Mouse (Mus musculus) stomach, embryonic 15.5 days (tissue): Measurements from ENCODE around the gene Rnf220. TPM values are rescaled to one million over a fixed set of nuclear protein-coding genes. Genes with fewer than 3 reads are reported as not detected.

Experiments used
- ATAC-seq: fragments of 200-750 bp; cut with Nextera tagmentation; 2 replicates; pipeline ENCODE4 v1.8.0; 2017; ENCODE audit warnings: low read depth, moderate number of reproducible peaks, moderate TSS enrichment; ENCODE audit not compliant: insufficient read depth, low FRiP score
- H3K27ac ChIP-seq: fragments of 300-500 bp; sonication (generic); 2 replicates; pipeline ENCODE4 v1.5.1; 2015; ENCODE audit warnings: mild to moderate bottlenecking, inconsistent platforms
- H3K27me3 ChIP-seq: fragments of 300-500 bp; sonication (generic); replicated peaks from 2 replicates; pipeline ENCODE4 v1.6.1; 2015; ENCODE audit warnings: inconsistent platforms
- H3K36me3 ChIP-seq: fragments of 300-500 bp; sonication (generic); 2 replicates; pipeline ENCODE4 v1.6.1; 2015; ENCODE audit warnings: inconsistent platforms
- H3K4me1 ChIP-seq: fragments of 300-500 bp; sonication (generic); 2 replicates; pipeline ENCODE4 v1.6.1; 2015; ENCODE audit warnings: inconsistent platforms
- H3K4me2 ChIP-seq: fragments of 300-500 bp; sonication (generic); 2 replicates; pipeline ENCODE4 v1.6.1; 2015; ENCODE audit warnings: mild to moderate bottlenecking, inconsistent platforms
- H3K4me3 ChIP-seq: fragments of 300-500 bp; sonication (generic); replicated peaks from 2 replicates; pipeline ENCODE4 v1.5.1; 2015; ENCODE audit warnings: inconsistent platforms
- H3K9ac ChIP-seq: fragments of 300-500 bp; sonication (generic); 2 replicates; pipeline ENCODE4 v1.6.1; 2015; ENCODE audit warnings: inconsistent platforms
- H3K9me3 ChIP-seq: fragments of 300-500 bp; sonication (generic); 2 replicates; pipeline ENCODE4 v1.6.1; 2016; ENCODE audit warnings: inconsistent platforms
- WGBS: fragments of 180-500 bp; shearing (Covaris S2); methylation state at CpG from one replicate; pipeline ENCODE4 v1.1.7; 2015; 5-methylcytosine and 5-hydroxymethylcytosine counted together
- polyA plus RNA-seq: library from polyadenylated mRNA; unstranded; fragments of >200 nt; fragmentation: Nextera tagmentation; extraction: Ambion mirVana; gene quantifications from 2 replicates; pipeline ENCODE4 v1.2.1, GENCODE M21; 2015

Rnf220 gene
- polyA plus RNA-seq, 1 experiment from 2014 or later = 66.2 TPM

- peaks cover 50% of the 10 kb centered on the region for H3K27me3 ChIP-seq
- H3K36me3 ChIP-seq = no peaks in the 10 kb centered on the region
- peak overlapping the region; percentile 96 for H3K4me2 ChIP-seq
- no peak overlapping the region for H3K27ac ChIP-seq
- no peak overlapping the region for H3K9ac ChIP-seq
- H3K9me3 ChIP-seq = no peaks in the 10 kb centered on the region
- H3K4me3 ChIP-seq = peak overlapping the region; percentile 49
- 39% methylated on average over 13 of the region's 13 CpGs for WGBS
- peaks cover 10% of the 10 kb centered on the region; the same call in 1 of the 2 replicates for H3K4me1 ChIP-seq
- no peak for ATAC-seq
These were observed 11.6 kb downstream of the Rnf220 start for GRCm38 (mm10) chr4:117485045-117485780.

DNA sequence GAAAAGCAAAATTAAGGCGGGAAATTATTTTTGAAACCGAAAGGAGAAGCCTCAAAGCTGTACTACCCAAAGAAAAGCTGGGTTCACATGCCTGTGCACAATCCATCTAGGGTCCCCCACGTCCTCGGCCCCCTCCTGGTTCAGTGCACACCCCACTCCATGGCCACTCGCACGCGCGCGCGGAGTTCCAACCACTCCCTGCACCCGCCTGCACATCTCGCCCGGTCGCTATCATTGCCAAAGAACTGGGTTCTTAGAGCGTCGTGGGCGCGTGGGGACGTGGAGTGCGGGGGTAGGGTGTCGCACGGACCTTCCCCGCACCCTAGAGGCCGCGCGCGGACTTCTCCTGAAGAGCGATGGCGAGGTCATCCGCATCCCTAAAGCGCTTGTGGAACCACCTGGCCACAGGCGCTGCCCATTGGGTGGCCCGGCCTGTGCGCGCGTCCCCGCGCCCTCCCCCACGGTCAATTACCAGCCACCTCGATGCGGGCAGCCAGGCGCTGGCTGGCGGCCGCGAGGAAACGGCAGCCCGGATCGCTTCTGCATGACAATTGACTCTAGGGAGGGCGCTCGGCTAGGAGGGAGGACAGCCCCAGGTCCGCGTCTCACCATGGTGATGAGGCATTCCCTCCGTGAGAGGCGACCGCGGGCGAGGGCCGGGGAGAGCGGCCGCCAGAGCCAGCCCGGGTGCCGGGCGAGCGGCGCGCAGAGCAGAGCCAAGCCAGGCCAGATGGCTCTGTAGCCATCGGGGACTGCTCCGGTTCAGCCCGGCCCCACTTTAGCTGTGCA lies 12.4 kb downstream of the Rnf220 start:
- peak; percentile 54; the same call in 1 of the 2 replicates for ATAC-seq
- under 1% methylated on average over 69 of the region's 69 CpGs for WGBS
- H3K4me2 ChIP-seq = peak overlapping the region; percentile 96
- no peak overlapping the region for H3K27ac ChIP-seq
- peaks cover 10% of the 10 kb centered on the region; the same call in 1 of the 2 replicates for H3K4me1 ChIP-seq
- H3K36me3 ChIP-seq = no peaks in the 10 kb centered on the region
- H3K27me3 ChIP-seq = peaks cover 43% of the 10 kb centered on the region
- no peaks in the 10 kb centered on the region for H3K9me3 ChIP-seq
- H3K9ac ChIP-seq = peak overlapping the region; percentile 3; the same call in 1 of the 2 replicates
- peak overlapping the region; percentile 49 for H3K4me3 ChIP-seq

GRCm38 (mm10) chr4:117483931-117484255 lies 13.0 kb downstream of the Rnf220 start:
- H3K4me1 ChIP-seq = peaks cover 10% of the 10 kb centered on the region; the same call in 1 of the 2 replicates
- H3K9ac ChIP-seq = peak overlapping the region; percentile 3; the same call in 1 of the 2 replicates
- H3K9me3 ChIP-seq = no peaks in the 10 kb centered on the region
- peak overlapping the region; percentile 96 for H3K4me2 ChIP-seq
- no peaks in the 10 kb centered on the region for H3K36me3 ChIP-seq
- peak overlapping the region; percentile 49 for H3K4me3 ChIP-seq
- peaks cover 39% of the 10 kb centered on the region for H3K27me3 ChIP-seq
- WGBS = under 1% methylated on average over 15 of the region's 15 CpGs
- no peak overlapping the region for H3K27ac ChIP-seq
- ATAC-seq = no peak

GRCm38 (mm10) chr4:117482103-117482502 lies 14.7 kb downstream of the Rnf220 start:
- 91% methylated on average over 5 of the region's 5 CpGs for WGBS
- peaks cover 20% of the 10 kb centered on the region for H3K4me1 ChIP-seq
- no peaks in the 10 kb centered on the region for H3K9me3 ChIP-seq
- ATAC-seq = no peak
- H3K9ac ChIP-seq = no peak overlapping the region
- no peak overlapping the region for H3K4me3 ChIP-seq
- H3K27me3 ChIP-seq = peaks cover 27% of the 10 kb centered on the region
- no peaks in the 10 kb centered on the region for H3K36me3 ChIP-seq
- no peak overlapping the region for H3K4me2 ChIP-seq
- no peak overlapping the region for H3K27ac ChIP-seq

DNA sequence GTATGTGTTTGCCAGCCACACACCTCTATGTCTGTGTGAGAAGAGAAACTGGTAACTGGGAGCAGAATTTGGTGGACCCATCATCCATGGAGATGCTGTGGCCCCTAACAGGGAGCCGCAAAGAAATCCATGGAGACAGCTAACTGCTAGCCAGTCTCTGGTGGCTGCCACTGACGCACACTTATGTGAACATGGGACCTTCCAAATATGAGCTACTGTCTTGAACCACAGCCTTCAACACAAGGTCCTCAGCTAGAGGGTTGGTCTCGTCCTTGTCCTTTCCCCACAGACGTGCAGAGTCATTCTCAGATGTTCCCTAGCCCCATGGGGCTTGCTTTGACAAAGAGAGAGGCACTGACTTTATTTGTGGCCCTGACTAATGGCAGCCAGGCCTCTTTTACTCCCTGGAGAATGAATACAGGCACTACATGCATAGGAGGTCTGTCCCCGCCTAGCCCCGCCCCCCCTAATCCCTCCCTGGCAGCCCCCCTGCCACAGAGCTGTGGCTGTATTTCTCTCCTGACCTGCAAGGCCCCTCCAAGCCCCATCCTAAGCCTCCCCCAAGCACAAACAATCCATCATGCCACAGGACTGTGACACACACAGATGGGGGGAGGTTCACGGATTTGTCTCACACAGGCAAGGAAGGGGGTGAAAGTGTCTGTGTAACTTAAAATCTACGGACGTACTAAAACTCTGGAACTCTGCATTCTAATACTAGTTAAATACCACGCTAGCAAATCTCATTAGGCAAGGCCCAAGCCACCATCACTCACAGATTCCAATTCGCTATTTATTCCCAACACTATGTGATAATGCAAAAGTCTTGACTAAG lies 16.0 kb downstream of the Rnf220 start:
- H3K9ac ChIP-seq = no peak overlapping the region
- H3K27ac ChIP-seq = no peak overlapping the region
- no peaks in the 10 kb centered on the region for H3K9me3 ChIP-seq
- no peak overlapping the region for H3K4me2 ChIP-seq
- WGBS = 52% methylated on average over 11 of the region's 11 CpGs
- peaks cover 20% of the 10 kb centered on the region for H3K4me1 ChIP-seq
- no peaks in the 10 kb centered on the region for H3K36me3 ChIP-seq
- peaks cover 20% of the 10 kb centered on the region for H3K27me3 ChIP-seq
- H3K4me3 ChIP-seq = no peak overlapping the region
- ATAC-seq = no peak

GRCm38 (mm10) chr4:117479951-117480350 lies 16.9 kb downstream of the Rnf220 start:
- H3K9me3 ChIP-seq = no peaks in the 10 kb centered on the region
- no peak for ATAC-seq
- no peak overlapping the region for H3K27ac ChIP-seq

DNA sequence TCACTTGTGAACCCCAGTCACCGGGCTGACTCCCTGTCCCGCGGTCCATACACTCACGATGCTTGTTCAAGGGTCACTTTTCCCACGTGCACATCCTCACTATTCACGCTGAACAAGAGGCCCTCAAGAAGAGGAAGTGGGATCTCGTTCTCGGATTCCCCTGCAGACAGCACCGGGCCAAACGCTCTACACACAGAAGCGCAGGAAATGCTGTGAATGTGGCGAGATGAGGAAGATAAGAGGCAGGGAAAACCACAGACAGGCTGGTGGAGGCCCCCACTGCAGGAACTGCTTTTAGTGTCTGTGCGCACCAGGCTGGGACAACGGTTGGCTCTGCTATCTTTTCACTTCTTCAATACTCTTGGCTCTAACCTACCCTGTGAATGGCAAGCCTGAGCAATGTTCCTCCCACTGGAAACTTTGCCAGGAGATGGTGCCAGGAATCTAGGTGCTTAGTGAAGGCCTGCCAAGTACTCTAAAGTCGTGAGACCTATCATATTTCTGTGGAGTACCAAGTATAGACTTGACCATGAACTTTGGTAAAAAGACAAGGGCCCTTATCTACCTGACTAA lies 18.7 kb downstream of the Rnf220 start:
- 0 out of 2 replicates have a peak, but pooled peaks cover 6% of the 10 kb centered on the region for H3K27me3 ChIP-seq
- WGBS = 53% methylated on average over 15 of the region's 15 CpGs
- H3K4me2 ChIP-seq = no peak overlapping the region
- ATAC-seq = no peak
- no peak overlapping the region for H3K27ac ChIP-seq
- no peaks in the 10 kb centered on the region for H3K9me3 ChIP-seq
- H3K4me1 ChIP-seq = peaks cover 9% of the 10 kb centered on the region; the same call in 1 of the 2 replicates
- no peak overlapping the region for H3K4me3 ChIP-seq
- H3K36me3 ChIP-seq = no peaks in the 10 kb centered on the region
- no peak overlapping the region for H3K9ac ChIP-seq

More at GRCm38 (mm10) chr4:117479951-117480350, 16.9 kb downstream of the Rnf220 start:
- H3K4me2 ChIP-seq = no peak overlapping the region
- H3K36me3 ChIP-seq = no peaks in the 10 kb centered on the region
- H3K4me3 ChIP-seq = no peak overlapping the region
- no peak overlapping the region for H3K9ac ChIP-seq
- peaks cover 18% of the 10 kb centered on the region for H3K4me1 ChIP-seq
- WGBS = 45% methylated on average over 6 of the region's 6 CpGs
- peaks cover 15% of the 10 kb centered on the region for H3K27me3 ChIP-seq

GRCm38 (mm10) chr4:117477401-117477800 lies 19.5 kb downstream of the Rnf220 start:
- no peak overlapping the region for H3K4me2 ChIP-seq
- WGBS = 53% methylated on average over 5 of the region's 5 CpGs
- H3K4me1 ChIP-seq = peaks cover 9% of the 10 kb centered on the region; the same call in 1 of the 2 replicates
- ATAC-seq = no peak
- H3K36me3 ChIP-seq = no peaks in the 10 kb centered on the region
- H3K9ac ChIP-seq = no peak overlapping the region
- no peaks in the 10 kb centered on the region for H3K9me3 ChIP-seq
- 0 out of 2 replicates have a peak, but pooled peaks cover 6% of the 10 kb centered on the region for H3K27me3 ChIP-seq
- H3K27ac ChIP-seq = no peak overlapping the region
- H3K4me3 ChIP-seq = no peak overlapping the region

DNA sequence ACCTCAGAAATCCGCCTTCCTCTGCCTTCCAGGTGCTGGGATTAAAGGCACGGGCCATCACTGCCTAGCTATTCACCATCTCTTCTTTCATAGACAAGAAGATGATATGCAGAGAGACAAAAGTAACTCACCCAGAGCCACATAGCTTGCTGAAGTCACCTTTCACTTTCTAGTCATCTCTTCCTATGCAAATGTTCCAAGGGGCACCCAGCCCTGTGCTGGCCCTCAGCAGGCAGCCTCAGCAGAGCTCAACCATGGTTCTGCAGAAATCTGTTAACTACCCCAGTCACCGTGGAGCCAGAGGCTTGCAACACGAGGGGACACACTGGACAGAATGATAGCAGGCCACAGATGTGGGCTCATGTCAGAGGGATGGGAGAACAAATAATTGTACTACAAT lies 20.1 kb downstream of the Rnf220 start:
- WGBS = 49% methylated on average over 4 of the region's 4 CpGs
- H3K9me3 ChIP-seq = no peaks in the 10 kb centered on the region
- no peak overlapping the region for H3K4me2 ChIP-seq
- H3K27me3 ChIP-seq = 0 out of 2 replicates have a peak, but pooled peaks cover 6% of the 10 kb centered on the region
- no peak for ATAC-seq
- no peaks in the 10 kb centered on the region for H3K36me3 ChIP-seq
- no peak overlapping the region for H3K4me3 ChIP-seq
- peaks cover 9% of the 10 kb centered on the region; the same call in 1 of the 2 replicates for H3K4me1 ChIP-seq
- no peak overlapping the region for H3K27ac ChIP-seq
- no peak overlapping the region for H3K9ac ChIP-seq

DNA sequence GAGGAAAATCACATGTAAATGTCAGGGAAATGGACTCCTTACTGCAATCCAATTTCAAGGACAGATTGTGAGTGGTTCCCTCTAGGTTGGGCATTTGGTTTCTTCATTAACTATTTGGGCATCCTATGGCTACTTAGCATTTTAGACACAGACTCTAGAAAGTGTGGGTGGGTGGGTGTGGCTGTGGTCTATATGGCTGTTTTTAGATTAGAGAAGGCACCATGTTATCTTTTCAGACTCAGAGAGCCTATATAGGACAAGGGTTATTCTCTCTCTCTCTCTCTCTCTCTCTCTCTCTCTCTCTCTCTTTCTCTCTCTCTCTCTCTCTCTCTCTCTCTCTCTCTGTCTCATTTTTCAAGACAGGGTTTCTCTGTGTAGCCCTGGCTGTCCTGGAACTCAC lies 20.5 kb downstream of the Rnf220 start:
- H3K36me3 ChIP-seq = no peaks in the 10 kb centered on the region
- no peak overlapping the region for H3K9ac ChIP-seq

DNA sequence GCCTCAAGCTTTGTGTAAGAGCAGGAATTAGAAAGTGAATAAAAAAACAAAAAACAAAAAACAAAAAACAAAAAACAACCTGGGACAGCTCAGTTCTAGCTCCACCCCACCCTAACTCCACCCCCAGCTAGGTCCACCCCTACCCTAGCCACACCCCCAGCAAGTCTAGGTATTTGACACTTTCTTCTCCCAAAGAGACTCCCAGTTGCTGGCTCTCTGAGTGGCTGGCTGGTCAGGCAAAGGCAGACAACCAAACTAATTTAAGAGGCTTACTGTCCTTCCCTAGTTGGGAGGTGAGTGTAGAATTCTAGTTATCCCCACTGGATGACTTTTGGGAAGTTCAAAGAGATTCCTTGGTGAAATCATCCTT lies 22.9 kb downstream of the Rnf220 start:
- Histone ChIP-seq H3K27ac (no peak overlapping the region), H3K36me3 (no peaks in the 10 kb centered on the region), H3K9ac (no peak overlapping the region), H3K9me3 (no peaks in the 10 kb centered on the region), H3K27me3 (0 out of 2 replicates have a peak, but pooled peaks cover 6% of the 10 kb centered on the region), H3K4me1 (peaks cover 9% of the 10 kb centered on the region; the same call in 1 of the 2 replicates), H3K4me2 (no peak overlapping the region), H3K4me3 (no peak overlapping the region)
- peak; percentile 75; the same call in 1 of the 2 replicates for ATAC-seq

More for the DNA sequence above, 20.5 kb downstream of the Rnf220 start:
- H3K27ac ChIP-seq = no peak overlapping the region
- peaks cover 9% of the 10 kb centered on the region; the same call in 1 of the 2 replicates for H3K4me1 ChIP-seq
- H3K4me2 ChIP-seq = no peak overlapping the region
- no peak overlapping the region for H3K4me3 ChIP-seq
- H3K9me3 ChIP-seq = no peaks in the 10 kb centered on the region
- H3K27me3 ChIP-seq = 0 out of 2 replicates have a peak, but pooled peaks cover 6% of the 10 kb centered on the region
- no peak for ATAC-seq
